Mouse (Mus musculus): Measurements from ENCODE around the gene Chrna1. TPM values are rescaled to one million over a fixed set of nuclear protein-coding genes. Genes with fewer than 3 reads are reported as not detected.

Chrna1 gene
- polyA plus RNA-seq, 1 experiment: 0.19 TPM

DNA sequence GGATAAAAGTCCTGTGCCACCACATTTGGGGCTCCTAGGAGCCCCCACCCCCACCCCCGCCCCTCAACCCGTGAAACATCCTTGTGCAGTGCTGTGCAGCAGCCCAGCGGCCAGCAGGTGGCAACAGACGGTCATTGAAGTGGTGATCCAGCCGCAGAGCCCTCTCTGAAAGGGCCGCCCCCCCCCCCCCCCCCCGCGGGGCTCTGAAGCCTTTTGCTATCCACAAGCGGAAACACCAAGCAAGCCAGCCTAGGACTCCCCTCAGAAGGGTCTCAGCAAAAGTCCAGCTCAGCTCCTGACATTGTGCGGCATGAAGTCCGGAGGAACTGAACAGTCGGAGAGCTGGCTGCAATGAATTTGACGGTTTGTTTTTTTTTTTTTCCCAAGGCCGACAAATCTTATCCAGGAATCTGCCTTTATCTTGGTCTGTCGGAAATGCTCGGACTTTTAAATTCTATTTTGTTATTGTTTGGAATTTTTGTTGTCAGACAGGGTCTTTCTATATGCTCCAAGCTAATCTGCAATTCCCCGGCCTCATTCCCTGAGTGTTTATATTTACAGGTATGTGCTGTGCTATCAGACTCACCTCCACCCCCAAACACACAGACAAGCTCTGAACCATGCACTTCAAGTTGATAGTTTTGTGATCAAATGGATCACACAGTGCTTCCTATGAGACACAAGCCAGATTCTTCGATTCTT lies 4.7 kb upstream of the Chrna1 start:
- Histone ChIP-seq H3K27ac (ENCODE audit: insufficient read depth, low read length) (peak overlapping the region; percentile 88), H3K4me1 (ENCODE audit: control insufficient read depth, insufficient read depth, low read length) (peaks cover 14% of the 10 kb centered on the region; the same call in 1 of the 2 replicates), H3K4me3 (ENCODE audit: insufficient read depth, low read length) (peak overlapping the region; percentile 45)
- TF ChIP-seq CTCF (IDR thresholded peaks at IDR 0.05; ENCODE audit: borderline replicate concordance, insufficient read depth, low read length) (peak; percentile 84), POLR2A (IDR thresholded peaks at IDR 0.05; ENCODE audit: low read depth, low read length) (0 out of 2 replicates have a peak, but pooled peaks have one; percentile 36)

DNA sequence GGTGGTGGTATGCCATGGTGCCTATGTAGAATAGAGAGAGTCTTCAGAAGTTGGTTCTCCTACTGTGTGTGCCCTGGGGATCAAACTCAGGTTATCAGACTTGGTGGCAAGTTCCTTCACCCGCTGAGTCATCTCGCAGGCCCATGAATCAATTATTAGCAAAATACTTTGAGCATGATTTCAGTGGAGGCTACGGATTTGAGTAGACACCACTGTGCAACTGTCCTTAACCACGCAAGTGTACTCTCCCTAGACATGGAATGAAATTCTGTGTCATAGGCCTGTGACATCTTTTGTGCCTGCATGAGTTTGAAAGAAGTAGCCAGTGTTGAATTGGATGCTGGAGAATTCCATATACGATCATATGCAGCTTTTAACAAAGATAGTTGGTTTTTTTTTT lies 582 bp upstream of the Chrna1 start:
- Histone ChIP-seq H3K4me3 (ENCODE audit: insufficient read depth, low read length) (no peak overlapping the region), H3K27ac (ENCODE audit: insufficient read depth, low read length) (no peak overlapping the region), H3K4me1 (ENCODE audit: control insufficient read depth, insufficient read depth, low read length) (peaks cover 5% of the 10 kb centered on the region; the same call in 1 of the 2 replicates)
- no peak for TF ChIP-seq CTCF (IDR thresholded peaks at IDR 0.05; ENCODE audit: borderline replicate concordance, insufficient read depth, low read length)
- TF ChIP-seq POLR2A (IDR thresholded peaks at IDR 0.05; ENCODE audit: low read depth, low read length): no peak

DNA sequence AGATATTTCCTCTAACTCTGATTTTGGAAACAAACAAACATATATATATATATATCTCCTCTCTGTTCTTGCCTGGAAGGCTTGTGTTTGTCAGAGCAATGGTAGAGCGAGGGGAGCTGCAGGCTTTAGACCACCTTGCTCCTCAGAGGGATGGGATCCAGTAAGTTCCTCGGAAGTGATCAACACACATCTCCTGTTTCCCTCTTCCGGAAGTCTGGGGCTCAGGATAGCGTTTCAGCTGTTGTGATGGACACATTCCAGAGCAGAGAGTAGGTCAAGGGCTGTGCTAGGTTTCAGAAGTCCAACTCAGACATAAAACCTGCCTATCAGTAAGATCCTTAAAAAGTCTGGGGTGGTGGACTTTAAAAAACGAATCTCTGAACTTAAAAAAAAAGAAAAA lies 970 bp downstream of the Chrna1 start:
- TF ChIP-seq POLR2A (IDR thresholded peaks at IDR 0.05; ENCODE audit: low read depth, low read length): no peak
- no peak for TF ChIP-seq CTCF (IDR thresholded peaks at IDR 0.05; ENCODE audit: borderline replicate concordance, insufficient read depth, low read length)
- no peak overlapping the region for H3K27ac ChIP-seq (ENCODE audit: insufficient read depth, low read length)

DNA sequence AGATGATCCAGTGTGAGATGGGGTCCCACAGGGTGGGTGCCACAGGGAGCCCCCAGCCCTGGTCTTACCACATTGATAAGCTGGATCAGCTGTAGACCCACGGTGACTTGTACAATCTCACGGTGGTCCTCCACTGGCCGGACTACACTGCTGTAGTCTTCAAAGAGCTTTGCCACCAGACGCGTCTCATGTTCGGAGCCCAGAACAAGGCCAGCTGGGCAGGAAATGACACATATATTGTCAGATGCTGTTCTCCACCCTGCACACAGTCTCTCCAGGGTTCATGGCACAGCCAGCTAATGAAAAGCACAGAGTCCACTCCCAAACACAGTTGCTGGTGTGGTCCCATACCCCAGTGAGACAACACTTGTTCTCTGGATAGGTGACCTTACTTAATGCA lies 5.7 kb downstream of the Chrna1 start:
- no peak overlapping the region for H3K4me3 ChIP-seq (ENCODE audit: insufficient read depth, low read length)
- TF ChIP-seq CTCF (IDR thresholded peaks at IDR 0.05; ENCODE audit: borderline replicate concordance, insufficient read depth, low read length) (no peak), POLR2A (IDR thresholded peaks at IDR 0.05; ENCODE audit: low read depth, low read length) (no peak)
- H3K4me1 ChIP-seq (ENCODE audit: control insufficient read depth, insufficient read depth, low read length): peaks cover 5% of the 10 kb centered on the region; the same call in 1 of the 2 replicates
- no peak overlapping the region for H3K27ac ChIP-seq (ENCODE audit: insufficient read depth, low read length)

More for the DNA sequence above, 970 bp downstream of the Chrna1 start:
- Histone ChIP-seq H3K4me3 (ENCODE audit: insufficient read depth, low read length) (no peak overlapping the region), H3K4me1 (ENCODE audit: control insufficient read depth, insufficient read depth, low read length) (peaks cover 11% of the 10 kb centered on the region; the same call in 1 of the 2 replicates)

DNA sequence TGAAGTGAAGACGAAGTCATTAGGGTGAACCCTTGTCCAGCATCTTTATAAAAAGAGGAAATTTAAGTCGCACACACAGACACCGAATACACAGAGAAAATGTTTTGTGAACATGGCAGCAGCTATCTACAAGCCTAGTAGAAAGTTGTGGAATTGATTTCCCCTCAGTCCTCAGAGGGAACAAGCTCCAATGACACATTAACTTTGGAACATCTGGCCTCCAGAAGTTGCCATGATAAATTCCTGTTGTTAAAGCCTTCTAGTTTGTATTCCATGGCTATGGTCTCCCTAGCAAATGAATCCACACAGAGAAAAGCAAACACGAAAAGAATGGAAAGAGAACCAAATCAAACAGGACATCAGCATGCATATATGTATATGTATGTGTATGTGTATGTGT lies 6.6 kb downstream of the Chrna1 start:
- Histone ChIP-seq H3K4me3 (ENCODE audit: insufficient read depth, low read length) (no peak overlapping the region), H3K4me1 (ENCODE audit: control insufficient read depth, insufficient read depth, low read length) (peaks cover 5% of the 10 kb centered on the region; the same call in 1 of the 2 replicates), H3K27ac (ENCODE audit: insufficient read depth, low read length) (no peak overlapping the region)
- TF ChIP-seq POLR2A (IDR thresholded peaks at IDR 0.05; ENCODE audit: low read depth, low read length) (no peak), CTCF (IDR thresholded peaks at IDR 0.05; ENCODE audit: borderline replicate concordance, insufficient read depth, low read length) (no peak)

DNA sequence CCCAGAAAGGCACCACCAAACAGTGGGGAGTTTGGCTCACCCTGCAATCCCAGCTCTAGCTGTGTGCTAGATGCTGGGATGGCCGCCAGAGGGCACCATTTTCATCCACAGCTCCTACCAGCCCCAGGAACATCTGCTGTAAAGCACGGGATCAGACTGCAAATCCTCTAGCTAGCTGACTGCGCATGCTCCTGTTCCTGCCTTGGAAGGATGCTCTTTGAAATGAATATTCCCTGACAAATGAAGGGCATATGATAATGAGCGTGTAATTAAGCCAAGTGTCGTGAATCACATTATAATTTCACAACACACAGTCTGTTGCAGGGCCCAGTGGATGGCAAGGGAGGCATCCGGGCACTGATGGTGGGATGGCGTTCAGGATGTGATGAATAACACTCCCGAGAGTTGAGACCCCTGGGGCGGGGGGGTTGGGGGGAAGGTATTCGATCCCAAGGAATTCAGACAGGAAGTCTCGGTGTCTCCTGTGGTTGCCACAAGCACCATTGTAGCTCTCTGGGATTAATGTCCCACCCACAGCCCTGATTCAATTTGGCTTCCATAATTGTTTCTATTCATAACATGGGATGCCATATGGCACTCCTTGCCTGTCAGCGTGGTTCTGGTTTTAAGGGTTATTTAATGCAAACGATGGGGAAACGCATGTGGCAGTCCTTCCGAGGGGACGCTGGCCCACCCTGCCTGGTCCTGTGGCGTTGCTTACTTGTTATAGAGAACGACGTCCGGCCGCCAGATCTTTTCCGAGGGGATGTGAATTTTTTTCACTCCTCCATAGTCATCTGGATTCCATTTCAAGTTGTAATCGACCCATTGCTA lies 7.4 kb downstream of the Chrna1 start:
- TF ChIP-seq POLR2A (IDR thresholded peaks at IDR 0.05; ENCODE audit: low read depth, low read length) (no peak), CTCF (IDR thresholded peaks at IDR 0.05; ENCODE audit: borderline replicate concordance, insufficient read depth, low read length) (peak; percentile 82; the same call in 1 of the 2 replicates)
- Histone ChIP-seq H3K4me1 (ENCODE audit: control insufficient read depth, insufficient read depth, low read length) (peaks cover 5% of the 10 kb centered on the region; the same call in 1 of the 2 replicates), H3K4me3 (ENCODE audit: insufficient read depth, low read length) (no peak overlapping the region), H3K27ac (ENCODE audit: insufficient read depth, low read length) (0 out of 2 replicates have a peak overlapping the region, but pooled peaks have one; percentile 16)

DNA sequence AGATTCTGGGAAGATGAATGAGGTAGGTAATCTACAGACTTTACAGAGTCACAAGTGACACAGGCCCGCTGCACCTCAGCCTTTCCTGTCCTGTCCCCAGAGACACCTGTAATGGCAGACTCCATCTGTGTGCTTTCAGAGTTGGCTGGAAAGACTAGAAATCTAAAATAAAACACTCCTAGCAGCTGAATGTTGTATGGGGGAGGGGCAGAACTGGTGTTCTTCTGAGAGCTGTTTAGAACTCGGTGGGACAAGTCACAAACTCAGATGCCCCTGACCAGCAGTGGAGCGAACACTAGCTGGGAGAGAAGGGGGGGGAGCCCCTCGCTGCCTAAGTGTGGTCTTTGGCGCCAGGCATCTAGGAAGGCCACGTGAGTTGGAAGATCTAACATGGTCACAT lies 8.2 kb downstream of the Chrna1 start:
- Histone ChIP-seq H3K4me3 (ENCODE audit: insufficient read depth, low read length) (no peak overlapping the region), H3K27ac (ENCODE audit: insufficient read depth, low read length) (no peak overlapping the region), H3K4me1 (ENCODE audit: control insufficient read depth, insufficient read depth, low read length) (peaks cover 5% of the 10 kb centered on the region; the same call in 1 of the 2 replicates)
- TF ChIP-seq CTCF (IDR thresholded peaks at IDR 0.05; ENCODE audit: borderline replicate concordance, insufficient read depth, low read length) (no peak), POLR2A (IDR thresholded peaks at IDR 0.05; ENCODE audit: low read depth, low read length) (no peak)

DNA sequence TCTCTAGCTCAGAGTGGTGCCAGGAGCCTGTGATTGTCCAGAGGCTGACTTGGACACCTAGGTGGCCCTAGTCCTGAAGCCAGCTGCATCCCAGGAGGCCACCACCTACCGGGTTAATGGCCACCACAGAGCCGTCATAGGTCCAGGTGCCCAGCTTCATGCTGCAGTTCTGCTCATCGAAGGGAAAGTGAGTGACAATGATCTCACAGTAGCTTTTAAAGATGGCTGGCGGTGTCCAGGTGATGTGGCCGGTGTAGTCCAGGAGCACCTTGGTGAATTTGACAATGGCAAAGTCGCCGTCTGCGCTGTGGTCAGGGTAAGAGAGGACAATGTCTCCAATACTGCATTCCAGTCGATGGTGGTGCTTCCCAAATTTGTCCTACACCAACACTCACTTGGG lies 8.8 kb downstream of the Chrna1 start:
- H3K27ac ChIP-seq (ENCODE audit: insufficient read depth, low read length): no peak overlapping the region
- TF ChIP-seq CTCF (IDR thresholded peaks at IDR 0.05; ENCODE audit: borderline replicate concordance, insufficient read depth, low read length) (no peak), POLR2A (IDR thresholded peaks at IDR 0.05; ENCODE audit: low read depth, low read length) (no peak)
- H3K4me3 ChIP-seq (ENCODE audit: insufficient read depth, low read length): no peak overlapping the region

DNA sequence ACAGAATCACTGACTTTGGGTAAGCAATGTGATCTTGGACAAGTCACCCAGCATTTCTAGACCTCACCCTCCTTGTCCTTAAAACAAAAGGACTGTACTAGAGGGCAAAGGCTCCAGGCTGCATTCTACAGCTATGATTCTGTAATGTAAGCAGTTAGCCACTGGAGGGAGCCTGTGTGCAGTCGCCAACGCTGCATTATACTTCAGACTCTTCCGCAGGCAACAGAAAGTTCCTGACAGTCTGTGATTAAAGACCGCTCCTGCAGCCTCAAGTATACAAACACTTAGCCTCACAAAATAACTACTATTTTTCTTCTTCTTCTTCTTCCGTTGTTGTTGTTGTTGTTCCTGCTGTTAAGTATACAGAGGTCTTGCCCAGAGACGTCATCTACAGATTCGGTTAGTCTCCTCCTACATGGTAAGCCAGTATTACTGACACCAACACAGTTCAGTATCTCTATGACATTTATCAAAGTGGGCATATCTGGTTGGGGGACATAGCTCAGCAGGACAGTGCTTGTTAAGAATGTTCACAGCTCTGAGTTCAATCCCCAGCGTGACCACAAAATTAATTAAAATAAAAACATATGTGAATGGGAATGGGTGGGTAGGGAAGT lies 13.0 kb downstream of the Chrna1 start:
- no peak overlapping the region for H3K27ac ChIP-seq (ENCODE audit: insufficient read depth, low read length)
- H3K4me1 ChIP-seq (ENCODE audit: control insufficient read depth, insufficient read depth, low read length): no peaks in the 10 kb centered on the region
- TF ChIP-seq CTCF (IDR thresholded peaks at IDR 0.05; ENCODE audit: borderline replicate concordance, insufficient read depth, low read length) (peak; percentile 80), POLR2A (IDR thresholded peaks at IDR 0.05; ENCODE audit: low read depth, low read length) (no peak)
- peak overlapping the region; percentile 28 for H3K4me3 ChIP-seq (ENCODE audit: insufficient read depth, low read length)

More for the DNA sequence above, 8.8 kb downstream of the Chrna1 start:
- peaks cover 5% of the 10 kb centered on the region; the same call in 1 of the 2 replicates for H3K4me1 ChIP-seq (ENCODE audit: control insufficient read depth, insufficient read depth, low read length)
